Mouse (Mus musculus): Measurements from ENCODE around the gene P2ry12. TPM values are rescaled to one million over a fixed set of nuclear protein-coding genes. Genes with fewer than 3 reads are reported as not detected.

Gene P2ry12
- 1.9 and 2.0 TPM in 2 replicates for polyA plus RNA-seq (2015; fragmentation: Nextera tagmentation; extraction: Ambion mirVana)

GRCm38 (mm10) chr3:59262704-59263103 is at the start of gene P2ry12:
P2ry12 (minus strand) TSS chr3:59262871.
- Histone ChIP-seq H3K9ac (no peak within 1 kb of the TSS), H3K4me2 (replicated peaks) (no peak within 1 kb of the TSS), H3K27me3 (replicated peaks) (no peaks in the 10 kb centered on the region), H3K9me3 (no peaks in the 10 kb centered on the region), H3K36me3 (no peaks in the 10 kb centered on the region), H3K4me1 (replicated peaks) (no peaks in the 10 kb centered on the region), H3K27ac (no peak within 1 kb of the TSS), H3K4me3 (replicated peaks) (no peak within 1 kb of the TSS)
- no peak for ATAC-seq
- WGBS = 74% methylated on average over 7 of the region's 7 CpGs

DNA sequence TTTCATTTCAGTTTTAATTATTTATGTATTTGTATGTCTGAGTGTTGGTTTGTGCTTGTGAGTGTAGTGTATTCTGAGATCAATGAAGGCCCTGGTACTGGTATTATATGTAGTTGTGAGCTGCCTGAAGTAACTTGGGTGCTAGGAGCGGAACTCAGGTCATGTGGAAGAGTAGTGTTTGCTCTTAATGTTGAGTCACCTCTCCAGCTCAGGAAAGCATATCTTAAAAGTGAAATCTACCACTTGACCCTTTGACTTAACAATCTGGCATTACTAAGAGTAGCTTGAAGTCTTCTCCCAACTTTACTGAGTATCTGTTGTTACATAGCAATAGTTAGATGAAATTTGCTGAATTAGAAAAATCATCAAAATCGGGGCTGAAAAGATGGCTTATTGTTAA is 42.8 kb upstream of the P2ry12 start:
- 92% methylated on average over 2 of the region's 2 CpGs for WGBS

DNA sequence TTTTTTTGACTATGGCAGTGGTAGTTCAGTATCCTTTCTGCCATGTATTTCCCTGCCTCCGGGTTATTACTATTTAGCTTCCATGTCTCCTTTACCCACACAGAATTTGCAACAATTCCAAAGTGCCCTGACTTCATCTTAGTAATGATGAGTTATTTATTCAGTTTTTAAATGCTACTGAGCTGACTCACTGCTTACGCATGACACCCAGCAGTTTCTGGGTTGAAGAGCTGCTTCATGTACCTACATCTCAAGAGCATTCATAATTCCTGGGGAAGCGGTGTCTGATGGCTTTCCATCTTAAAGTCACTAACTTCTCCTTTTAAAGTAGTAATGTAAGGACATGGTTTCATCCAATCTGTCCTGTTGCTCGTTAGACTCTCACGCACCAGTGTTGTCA is 42.3 kb upstream of the P2ry12 start:
- no peak overlapping the region for H3K9ac ChIP-seq
- no peaks in the 10 kb centered on the region for H3K9me3 ChIP-seq
- no peak overlapping the region for H3K4me3 ChIP-seq (replicated peaks)
- 93% methylated on average over 5 of the region's 5 CpGs for WGBS
- H3K4me1 ChIP-seq (replicated peaks) = no peaks in the 10 kb centered on the region
- ATAC-seq = no peak
- no peak overlapping the region for H3K4me2 ChIP-seq (replicated peaks)
- H3K27ac ChIP-seq = no peak overlapping the region
- H3K27me3 ChIP-seq (replicated peaks) = no peaks in the 10 kb centered on the region
- H3K36me3 ChIP-seq = no peaks in the 10 kb centered on the region

More for the DNA sequence above, 42.8 kb upstream of the P2ry12 start:
- no peak overlapping the region for H3K9ac ChIP-seq
- H3K4me1 ChIP-seq (replicated peaks) = no peaks in the 10 kb centered on the region
- no peaks in the 10 kb centered on the region for H3K9me3 ChIP-seq
- ATAC-seq = no peak
- no peak overlapping the region for H3K4me2 ChIP-seq (replicated peaks)
- no peaks in the 10 kb centered on the region for H3K27me3 ChIP-seq (replicated peaks)
- no peak overlapping the region for H3K4me3 ChIP-seq (replicated peaks)
- no peaks in the 10 kb centered on the region for H3K36me3 ChIP-seq
- no peak overlapping the region for H3K27ac ChIP-seq

DNA sequence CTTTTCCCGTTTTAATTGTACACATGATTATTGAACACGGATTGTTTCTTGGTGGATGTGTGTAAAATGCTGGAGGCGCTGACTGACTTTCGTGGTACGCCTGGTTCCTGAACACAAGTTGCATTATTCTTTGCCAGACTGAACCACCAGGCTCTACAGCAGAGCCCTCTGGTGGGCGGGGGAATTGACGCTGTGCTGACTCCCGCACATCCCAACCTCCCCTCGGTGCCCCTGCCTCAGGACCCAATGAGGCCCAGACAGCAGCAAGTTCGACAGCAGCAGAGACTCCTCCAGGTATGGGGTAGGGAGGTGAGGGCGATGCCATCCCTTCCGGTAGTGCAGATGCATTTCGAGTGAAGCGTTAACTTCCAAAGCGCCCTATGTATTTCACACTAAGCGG is 35.0 kb upstream of the P2ry12 start:
- 86% methylated on average over 16 of the region's 16 CpGs for WGBS
- no peak for ATAC-seq
- H3K36me3 ChIP-seq = no peaks in the 10 kb centered on the region

GRCm38 (mm10) chr3:59296563-59297130 is 34.0 kb upstream of the P2ry12 start:
- 88% methylated on average over 5 of the region's 5 CpGs for WGBS
- H3K9me3 ChIP-seq = no peaks in the 10 kb centered on the region
- no peaks in the 10 kb centered on the region for H3K36me3 ChIP-seq
- H3K4me2 ChIP-seq (replicated peaks) = no peak overlapping the region
- ATAC-seq = no peak
- no peaks in the 10 kb centered on the region for H3K27me3 ChIP-seq (replicated peaks)
- H3K9ac ChIP-seq = no peak overlapping the region
- no peaks in the 10 kb centered on the region for H3K4me1 ChIP-seq (replicated peaks)
- H3K27ac ChIP-seq = no peak overlapping the region
- H3K4me3 ChIP-seq (replicated peaks) = no peak overlapping the region

More for the DNA sequence above, 35.0 kb upstream of the P2ry12 start:
- no peak overlapping the region for H3K4me3 ChIP-seq (replicated peaks)
- H3K4me2 ChIP-seq (replicated peaks) = no peak overlapping the region
- H3K27me3 ChIP-seq (replicated peaks) = no peaks in the 10 kb centered on the region
- no peaks in the 10 kb centered on the region for H3K4me1 ChIP-seq (replicated peaks)
- H3K27ac ChIP-seq = no peak overlapping the region
- no peaks in the 10 kb centered on the region for H3K9me3 ChIP-seq
- H3K9ac ChIP-seq = no peak overlapping the region

- H3K4me1 ChIP-seq (replicated peaks) = no peaks in the 10 kb centered on the region
- H3K36me3 ChIP-seq = no peaks in the 10 kb centered on the region
- H3K4me2 ChIP-seq (replicated peaks) = no peak overlapping the region
- H3K9me3 ChIP-seq = no peaks in the 10 kb centered on the region
- no peak overlapping the region for H3K4me3 ChIP-seq (replicated peaks)
- no peaks in the 10 kb centered on the region for H3K27me3 ChIP-seq (replicated peaks)
- H3K9ac ChIP-seq = no peak overlapping the region
- no peak for ATAC-seq
- 89% methylated on average over 16 of the region's 16 CpGs for WGBS
- H3K27ac ChIP-seq = no peak overlapping the region
Measured at GRCm38 (mm10) chr3:59295699-59296562, 33.3 kb upstream of the P2ry12 start.

GRCm38 (mm10) chr3:59293437-59294199 is 30.9 kb upstream of the P2ry12 start:
- Histone ChIP-seq H3K36me3 (no peaks in the 10 kb centered on the region), H3K4me1 (replicated peaks) (no peaks in the 10 kb centered on the region), H3K9me3 (no peaks in the 10 kb centered on the region), H3K4me3 (replicated peaks) (no peak overlapping the region), H3K27me3 (replicated peaks) (no peaks in the 10 kb centered on the region), H3K9ac (no peak overlapping the region), H3K27ac (no peak overlapping the region), H3K4me2 (replicated peaks) (no peak overlapping the region)
- no peak for ATAC-seq
- WGBS = 82% methylated on average over 5 of the region's 5 CpGs

GRCm38 (mm10) chr3:59290551-59290950 is 27.9 kb upstream of the P2ry12 start:
- no peak for ATAC-seq
- H3K4me1 ChIP-seq (replicated peaks) = no peaks in the 10 kb centered on the region
- H3K9ac ChIP-seq = no peak overlapping the region
- no peak overlapping the region for H3K4me3 ChIP-seq (replicated peaks)
- no peak overlapping the region for H3K27ac ChIP-seq
- H3K4me2 ChIP-seq (replicated peaks) = no peak overlapping the region
- WGBS = 47% methylated on average over 2 of the region's 2 CpGs
- H3K36me3 ChIP-seq = no peaks in the 10 kb centered on the region
- no peaks in the 10 kb centered on the region for H3K27me3 ChIP-seq (replicated peaks)
- H3K9me3 ChIP-seq = no peaks in the 10 kb centered on the region

DNA sequence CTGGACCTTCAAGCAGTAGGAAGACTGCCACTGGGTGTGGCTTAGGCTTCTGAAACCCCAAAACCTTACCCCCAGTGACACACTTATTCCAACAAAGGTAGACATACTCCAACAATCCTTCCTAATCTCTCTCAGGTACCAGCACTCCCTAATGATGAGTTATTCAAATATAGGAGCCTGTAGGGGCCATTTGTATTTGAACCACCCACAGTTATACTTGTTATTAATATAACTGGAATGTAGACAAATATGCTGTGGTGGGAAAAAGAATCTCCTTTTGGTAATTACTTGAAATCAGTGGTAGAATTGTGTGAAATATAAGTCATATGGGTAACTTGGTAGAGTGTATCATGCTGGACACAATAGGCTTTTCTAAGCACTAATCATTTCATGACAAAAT is 15.9 kb upstream of the P2ry12 start:
- Histone ChIP-seq H3K27ac (no peak overlapping the region), H3K4me2 (replicated peaks) (no peak overlapping the region), H3K4me1 (replicated peaks) (no peaks in the 10 kb centered on the region), H3K4me3 (replicated peaks) (no peak overlapping the region), H3K9me3 (no peaks in the 10 kb centered on the region), H3K27me3 (replicated peaks) (no peaks in the 10 kb centered on the region), H3K9ac (no peak overlapping the region), H3K36me3 (no peaks in the 10 kb centered on the region)
- ATAC-seq = no peak

DNA sequence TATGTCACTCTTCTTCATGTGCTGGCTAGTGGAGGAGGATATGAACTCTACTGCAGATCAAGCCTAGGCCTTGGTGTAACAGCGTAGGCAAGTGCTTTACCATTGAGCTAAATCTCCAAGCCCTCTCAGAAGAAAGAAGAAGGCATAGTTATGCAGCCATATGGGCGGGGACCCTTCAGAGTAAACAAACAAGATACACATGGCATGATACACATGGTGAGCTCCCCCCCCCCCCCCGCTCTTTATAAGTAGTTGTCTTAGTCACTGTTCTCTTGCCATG is 15.5 kb upstream of the P2ry12 start:
- Histone ChIP-seq H3K9me3 (no peaks in the 10 kb centered on the region), H3K4me1 (replicated peaks) (no peaks in the 10 kb centered on the region), H3K36me3 (no peaks in the 10 kb centered on the region), H3K4me3 (replicated peaks) (no peak overlapping the region), H3K4me2 (replicated peaks) (no peak overlapping the region), H3K27ac (no peak overlapping the region), H3K27me3 (replicated peaks) (no peaks in the 10 kb centered on the region), H3K9ac (no peak overlapping the region)
- ATAC-seq = no peak
- WGBS = 89% methylated on average over 3 of the region's 3 CpGs

GRCm38 (mm10) chr3:59277502-59278253 is 15.0 kb upstream of the P2ry12 start:
- Histone ChIP-seq H3K9ac (no peak overlapping the region), H3K27ac (no peak overlapping the region), H3K4me2 (replicated peaks) (no peak overlapping the region), H3K4me1 (replicated peaks) (no peaks in the 10 kb centered on the region), H3K27me3 (replicated peaks) (no peaks in the 10 kb centered on the region), H3K9me3 (no peaks in the 10 kb centered on the region), H3K36me3 (no peaks in the 10 kb centered on the region), H3K4me3 (replicated peaks) (no peak overlapping the region)
- ATAC-seq = no peak
- 47% methylated on average over 3 of the region's 3 CpGs for WGBS

- Histone ChIP-seq H3K4me3 (replicated peaks) (no peak overlapping the region), H3K27me3 (replicated peaks) (no peaks in the 10 kb centered on the region), H3K4me1 (replicated peaks) (no peaks in the 10 kb centered on the region), H3K9ac (no peak overlapping the region), H3K36me3 (no peaks in the 10 kb centered on the region), H3K9me3 (no peaks in the 10 kb centered on the region), H3K27ac (no peak overlapping the region), H3K4me2 (replicated peaks) (no peak overlapping the region)
- 90% methylated on average over 6 of the region's 6 CpGs for WGBS
- no peak for ATAC-seq
Measured at GRCm38 (mm10) chr3:59270811-59271210, 8.1 kb upstream of the P2ry12 start.
